ENCODE assay signal across 7 mouse cellular contexts in genomic region chr3:109732327-109733182, GRCm38 (mm10).
DNase-seq lines count a peak whose midpoint lies in the region; ATAC-seq and TF ChIP-seq lines count a peak whose summit lies in the region.

No protein-coding gene starts in this region.

- H3K36me3 ChIP-seq in midbrain, embryonic 11.5 days (ENCODE audit: control insufficient read depth, insufficient read depth, low read length), result no peaks in the 10 kb centered on the region
- H3K36me3 ChIP-seq in midbrain, embryonic 10.5 days, result no peaks in the 10 kb centered on the region
- no peaks in the 10 kb centered on the region for H3K36me3 ChIP-seq in forebrain, embryonic 16.5 days (ENCODE audit: control insufficient read depth, insufficient read depth)
- no peaks in the 10 kb centered on the region for H3K36me3 ChIP-seq in neural tube, embryonic 12.5 days

- no peaks in the 10 kb centered on the region for H3K27me3 ChIP-seq in midbrain, embryonic 11.5 days (ENCODE audit: control insufficient read depth, insufficient read depth, low read length)
- H3K27me3 ChIP-seq in midbrain, embryonic 10.5 days (ENCODE audit: low read depth, poor library complexity, severe bottlenecking), result no peaks in the 10 kb centered on the region
- no peaks in the 10 kb centered on the region for H3K27me3 ChIP-seq in cerebellum, adult 2 months (ENCODE audit: control insufficient read depth, insufficient read depth, low read length)
- H3K27me3 ChIP-seq in forebrain, embryonic 16.5 days (replicated peaks; ENCODE audit: control insufficient read depth, insufficient read depth, low read length), result no peaks in the 10 kb centered on the region
- no peaks in the 10 kb centered on the region for H3K27me3 ChIP-seq in neural tube, embryonic 12.5 days (replicated peaks)

- 62% methylated on average over 10 of the region's 10 CpGs for WGBS in midbrain, embryonic 11.5 days
- WGBS in midbrain, embryonic 10.5 days, result 66% methylated on average over 10 of the region's 10 CpGs
- WGBS in cerebellum, adult 2 months, result 46% methylated on average over 10 of the region's 10 CpGs
- 21% methylated on average over 10 of the region's 10 CpGs for WGBS in forebrain, embryonic 16.5 days
- WGBS in neural tube, embryonic 12.5 days, result 53% methylated on average over 10 of the region's 10 CpGs

- H3K9me3 ChIP-seq in midbrain, embryonic 11.5 days (ENCODE audit: control insufficient read depth, low read length), result no peaks in the 10 kb centered on the region
- no peaks in the 10 kb centered on the region for H3K9me3 ChIP-seq in midbrain, embryonic 10.5 days (replicated peaks)
- H3K9me3 ChIP-seq in forebrain, embryonic 16.5 days (ENCODE audit: control insufficient read depth, low read length), result no peaks in the 10 kb centered on the region
- no peaks in the 10 kb centered on the region for H3K9me3 ChIP-seq in neural tube, embryonic 12.5 days

- H3K4me3 ChIP-seq in midbrain, embryonic 11.5 days (ENCODE audit: low read depth, low read length), result no peak overlapping the region
- H3K4me3 ChIP-seq in midbrain, embryonic 10.5 days, result no peak overlapping the region
- H3K4me3 ChIP-seq in cerebellum, adult 2 months (replicated peaks; ENCODE audit: insufficient read depth, low read depth, low read length), result no peak overlapping the region
- H3K4me3 ChIP-seq in forebrain, embryonic 16.5 days (replicated peaks; ENCODE audit: low read length), result no peak overlapping the region
- H3K4me3 ChIP-seq in neural tube, embryonic 12.5 days, result no peak overlapping the region

- H3K4me1 ChIP-seq in midbrain, embryonic 11.5 days (ENCODE audit: control insufficient read depth, insufficient read depth, low read length), result peaks cover 2% of the 10 kb centered on the region; the same call in 1 of the 2 replicates
- H3K4me1 ChIP-seq in midbrain, embryonic 10.5 days, result peaks cover 10% of the 10 kb centered on the region; the same call in 1 of the 2 replicates
- H3K4me1 ChIP-seq in cerebellum, adult 2 months (ENCODE audit: control insufficient read depth, insufficient read depth, low read length), result no peaks in the 10 kb centered on the region
- peaks cover 25% of the 10 kb centered on the region for H3K4me1 ChIP-seq in forebrain, embryonic 16.5 days (replicated peaks; ENCODE audit: control insufficient read depth, insufficient read depth, low read length)
- H3K4me1 ChIP-seq in neural tube, embryonic 12.5 days, result peaks cover 5% of the 10 kb centered on the region; the same call in 1 of the 2 replicates

- no peak overlapping the region for H3K4me2 ChIP-seq in midbrain, embryonic 11.5 days
- H3K4me2 ChIP-seq in forebrain, embryonic 16.5 days (ENCODE audit: low read length), result peak overlapping the region; percentile 18; the same call in 1 of the 2 replicates
- no peak overlapping the region for H3K4me2 ChIP-seq in neural tube, embryonic 12.5 days (replicated peaks)

- H3K9ac ChIP-seq in midbrain, embryonic 11.5 days (ENCODE audit: low read length), result no peak overlapping the region
- no peak overlapping the region for H3K9ac ChIP-seq in forebrain, embryonic 16.5 days (replicated peaks; ENCODE audit: low read depth, low read length)
- no peak overlapping the region for H3K9ac ChIP-seq in neural tube, embryonic 12.5 days

- ATAC-seq in midbrain, embryonic 11.5 days (ENCODE audit: low FRiP score), result peak; percentile 88
- ATAC-seq in forebrain, embryonic 16.5 days, result peak; percentile 89
- ATAC-seq in neural tube, embryonic 12.5 days (ENCODE audit: low FRiP score, low read depth), result peak; percentile 89

- DNase-seq in midbrain, embryonic 11.5 days (ENCODE audit: low spot score, missing footprints), result peak; percentile 86
- no peak for DNase-seq in midbrain, embryonic 10.5 days (ENCODE audit: low spot score)
- peak; percentile 29 to 56 for DNase-seq in cerebellum, adult 2 months
- peak; percentile 28 for DNase-seq in kidney, postnatal 14 days
- DNase-seq in spleen, adult 18-20 months, result no peak

- TF ChIP-seq CTCF in cerebellum, adult 2 months (IDR thresholded peaks at IDR 0.05; ENCODE audit: borderline replicate concordance, insufficient read depth, low read depth, low read length), result peak; percentile 80

- TF ChIP-seq POLR2A in cerebellum, adult 2 months (IDR thresholded peaks at IDR 0.05; ENCODE audit: borderline replicate concordance, insufficient read depth, low read length), result no peak

- H3K27ac ChIP-seq in midbrain, embryonic 11.5 days (ENCODE audit: low read depth, low read length), result no peak overlapping the region
- no peak overlapping the region for H3K27ac ChIP-seq in midbrain, embryonic 10.5 days (replicated peaks)
- no peak overlapping the region for H3K27ac ChIP-seq in cerebellum, adult 2 months (ENCODE audit: insufficient read depth, low read length)
- H3K27ac ChIP-seq in forebrain, embryonic 16.5 days (ENCODE audit: low read length), result peak overlapping the region; percentile 38
- H3K27ac ChIP-seq in neural tube, embryonic 12.5 days, result no peak overlapping the region

Comparison
In these comparisons a context has a peak if more than half of its experiments do, and no peak if none do; other contexts are left out.
1. DNase-seq: peak in midbrain, embryonic 11.5 days (single experiment), cerebellum, adult 2 months (2 of 2) and kidney, postnatal 14 days (single experiment); none in midbrain, embryonic 10.5 days (single experiment) and spleen, adult 18-20 months (0 of 2).
2. Peak in every context shown above with its lines, with median percentiles within 50 percentile points of each other: ATAC-seq.